Mouse (Mus musculus): Measurements from ENCODE around the gene Glod4. TPM values are rescaled to one million over a fixed set of nuclear protein-coding genes. Genes with fewer than 3 reads are reported as not detected.

The Glod4 gene
- total RNA-seq, 2 experiments from 2014 or later, result 54.2 to 54.3 TPM

DNA sequence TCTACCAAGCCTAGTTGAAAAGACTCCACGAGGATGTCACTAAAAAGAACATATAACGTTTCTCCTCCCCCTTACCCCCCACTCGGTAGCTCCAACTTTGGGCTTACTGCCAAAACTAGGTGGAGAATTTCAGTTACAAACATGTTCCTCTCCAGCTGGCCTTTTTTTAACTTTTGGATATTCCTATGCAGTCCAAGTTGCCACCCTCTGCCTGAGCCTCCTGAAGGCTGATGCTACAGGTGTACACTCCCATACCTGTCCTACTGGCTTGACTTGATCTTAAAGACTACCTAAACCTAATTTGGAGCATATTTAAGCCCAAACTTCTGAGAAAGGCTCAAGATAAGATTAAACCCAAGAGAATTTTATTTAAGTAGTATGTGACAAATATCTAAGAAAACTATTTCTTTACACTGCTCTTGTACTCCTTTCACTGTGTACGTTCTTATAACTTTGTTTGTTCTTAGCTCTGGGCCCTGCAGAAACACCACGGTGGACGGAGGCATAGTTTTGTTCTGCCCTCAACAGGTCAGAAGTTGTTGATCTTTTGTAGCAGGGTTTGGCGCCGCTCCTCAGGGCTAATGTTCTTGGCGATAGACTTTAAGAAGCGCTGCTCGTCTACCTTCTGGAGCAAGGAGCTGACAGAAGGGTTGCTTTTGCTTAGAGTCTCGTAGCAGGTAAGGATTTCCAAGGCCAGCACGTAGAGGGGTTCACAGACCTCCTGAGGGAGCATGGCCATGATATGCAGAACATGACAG, 33.1 kb downstream of the Glod4 start:
- DNase-seq (ENCODE audit: low spot score in 2 of 2), result no peak

DNA sequence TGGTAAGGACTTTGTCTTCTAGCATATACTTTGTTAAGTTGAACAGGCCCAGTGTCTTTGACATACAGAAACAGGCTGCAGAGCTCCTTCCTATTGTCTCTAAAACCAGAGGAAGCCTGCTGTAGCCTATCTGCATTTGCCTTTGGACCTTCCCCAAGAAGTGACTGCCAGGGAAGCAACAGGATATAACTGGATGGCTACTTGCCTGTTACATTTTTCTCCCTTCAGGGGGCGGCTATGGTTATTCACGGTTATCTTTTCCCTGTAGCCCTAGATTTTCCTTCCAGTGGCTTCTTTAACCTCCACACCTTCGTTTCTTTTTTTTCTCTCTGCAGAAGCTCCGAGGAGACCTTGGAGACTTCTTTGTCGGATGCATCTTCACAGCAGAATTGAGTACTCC, 36.7 kb downstream of the Glod4 start:
- DNase-seq (ENCODE audit: low spot score in 2 of 2), result no peak

DNA sequence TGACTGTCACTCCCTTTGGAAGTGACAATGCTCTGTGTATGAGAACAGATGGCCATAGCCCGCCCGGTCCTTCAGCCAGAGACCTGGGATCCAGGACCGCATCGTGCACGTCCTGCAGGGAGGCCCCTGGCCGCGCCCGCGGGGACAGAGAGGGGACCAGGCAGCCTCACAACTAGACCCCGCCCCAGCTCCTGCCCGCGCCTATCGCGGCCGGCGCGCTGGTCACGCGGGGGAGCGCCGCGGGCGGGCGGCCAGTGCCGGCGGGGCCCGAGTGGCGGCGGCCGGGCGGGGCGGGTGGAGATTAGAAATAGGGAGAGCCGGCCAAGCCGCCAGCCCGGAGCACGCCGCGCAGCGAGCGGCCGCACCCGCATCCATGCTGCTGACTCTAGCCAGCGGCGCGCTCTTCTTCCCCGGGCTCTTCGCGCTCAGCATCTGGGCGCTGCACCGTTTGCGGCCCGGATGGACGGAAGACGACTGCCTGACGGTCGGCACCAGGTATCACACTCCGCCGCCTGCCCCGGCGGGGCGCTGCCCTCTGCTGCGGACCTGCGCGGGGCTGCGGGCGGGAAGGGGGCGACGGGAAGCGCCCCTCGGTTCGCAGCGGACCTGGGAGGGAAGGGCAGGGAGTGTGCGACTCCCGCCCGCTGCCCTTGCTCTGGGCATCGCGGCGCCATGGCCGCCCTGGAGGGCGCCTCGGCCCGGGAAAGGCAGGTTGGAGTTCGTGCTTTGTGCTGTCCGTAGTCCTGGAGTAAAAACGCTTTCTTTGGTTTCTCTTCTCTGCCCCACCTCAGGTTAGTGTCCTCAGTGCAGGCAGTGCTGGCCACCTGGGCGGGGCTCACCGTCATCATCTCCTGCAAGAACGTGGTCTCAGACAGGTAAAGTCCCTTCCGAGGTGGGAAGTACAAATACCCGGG, 41.5 kb downstream of the Glod4 start:
- DNase-seq (ENCODE audit: low spot score in 2 of 2), result peak; percentile 80 to 87

DNA sequence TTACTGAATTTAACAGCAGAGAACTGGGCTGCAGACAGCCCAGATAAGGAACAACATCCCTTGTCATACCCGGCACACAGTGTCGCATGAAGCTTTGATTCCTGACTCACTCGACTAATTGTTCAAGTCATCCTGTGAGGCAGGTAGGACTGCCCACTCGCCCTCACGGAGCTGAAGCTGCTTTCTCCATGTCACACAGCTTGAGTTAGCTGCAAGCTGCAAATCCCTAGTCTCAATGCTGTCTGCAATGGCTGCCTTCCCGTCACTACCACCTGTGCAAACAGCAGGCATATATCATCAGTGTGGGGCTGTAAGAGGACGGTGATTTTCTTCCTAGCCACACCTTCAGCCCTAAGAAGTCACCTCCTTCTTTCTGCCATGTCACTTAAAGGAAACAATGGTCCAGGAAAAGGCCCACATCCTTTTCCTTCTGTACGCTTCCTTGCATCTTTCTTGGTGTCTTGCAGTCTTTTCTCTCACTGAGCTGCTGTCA, 46.5 kb downstream of the Glod4 start:
- DNase-seq (ENCODE audit: low spot score in 2 of 2), result no peak

DNA sequence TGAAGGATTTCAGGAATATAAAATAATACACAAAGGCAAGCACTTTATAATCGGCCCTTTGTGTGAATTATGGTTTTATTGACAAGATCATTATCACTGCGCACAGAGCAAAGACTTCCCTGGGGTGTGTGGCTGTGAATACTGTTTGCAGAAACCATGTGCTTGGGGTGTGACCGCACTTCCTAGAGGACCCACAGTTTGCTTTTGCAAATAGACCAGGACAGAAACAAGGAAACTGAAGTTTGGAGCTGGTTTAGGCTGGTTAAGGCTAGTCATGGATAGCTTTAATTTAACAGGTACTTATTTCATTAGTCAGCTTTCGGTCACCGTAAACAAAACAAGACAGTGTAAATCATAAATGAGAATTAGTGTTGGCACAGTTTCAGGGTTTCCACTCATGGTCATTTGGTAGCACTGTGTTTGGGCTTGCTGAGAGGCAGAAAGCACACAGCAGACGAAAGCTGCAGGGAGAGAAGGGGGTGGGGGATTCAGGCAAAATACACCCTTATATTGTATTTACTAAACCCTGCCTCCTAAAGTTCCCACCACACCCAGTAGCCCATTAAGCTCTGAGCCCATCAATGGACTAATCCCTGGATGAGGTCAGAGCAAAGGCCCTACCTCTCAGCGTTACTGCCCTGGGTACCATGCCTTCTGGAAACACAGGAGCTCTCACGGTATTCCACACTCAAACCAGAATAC, 47.1 kb downstream of the Glod4 start:
- no peak for DNase-seq (ENCODE audit: low spot score in 2 of 2)

DNA sequence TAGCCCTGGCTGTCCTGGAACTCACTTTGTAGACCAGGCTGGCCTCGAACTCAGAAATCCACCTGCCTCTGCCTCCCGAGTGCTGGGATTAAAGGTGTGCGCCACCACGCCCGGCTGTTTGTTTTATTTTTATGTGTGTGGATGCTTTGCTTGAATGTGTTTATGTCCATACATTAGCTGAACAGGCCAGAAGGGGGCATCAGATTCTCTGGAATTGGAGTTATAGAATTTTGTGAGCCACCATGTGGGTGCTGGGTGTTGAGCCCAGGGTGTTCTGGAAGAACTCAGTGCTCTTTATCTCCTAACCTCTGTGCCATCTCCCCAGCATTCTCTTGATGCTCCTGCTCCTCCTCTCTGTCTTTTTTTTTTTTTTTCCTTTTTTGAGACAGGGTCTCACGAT, 56.6 kb downstream of the Glod4 start:
- no peak for DNase-seq (ENCODE audit: low spot score in 2 of 2)

DNA sequence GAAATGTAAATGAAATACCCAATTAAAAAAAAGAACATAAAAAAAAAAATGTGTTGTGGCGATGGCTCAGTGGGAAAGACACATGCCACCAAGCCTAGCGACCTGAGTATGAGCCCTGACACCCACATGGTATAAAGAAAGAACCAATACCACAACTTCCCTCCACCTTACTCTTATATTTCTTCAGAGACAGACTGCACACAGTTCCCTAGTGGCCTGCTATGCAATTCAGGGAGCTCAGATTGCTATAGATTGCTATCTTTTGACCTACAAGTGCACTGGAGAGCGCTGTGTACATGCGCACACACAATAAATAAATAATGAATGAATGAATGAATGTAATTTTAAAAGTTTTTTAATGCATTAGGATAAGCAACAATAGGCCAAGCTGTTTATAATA, 59.8 kb downstream of the Glod4 start:
- DNase-seq (ENCODE audit: low spot score in 2 of 2), result no peak

DNA sequence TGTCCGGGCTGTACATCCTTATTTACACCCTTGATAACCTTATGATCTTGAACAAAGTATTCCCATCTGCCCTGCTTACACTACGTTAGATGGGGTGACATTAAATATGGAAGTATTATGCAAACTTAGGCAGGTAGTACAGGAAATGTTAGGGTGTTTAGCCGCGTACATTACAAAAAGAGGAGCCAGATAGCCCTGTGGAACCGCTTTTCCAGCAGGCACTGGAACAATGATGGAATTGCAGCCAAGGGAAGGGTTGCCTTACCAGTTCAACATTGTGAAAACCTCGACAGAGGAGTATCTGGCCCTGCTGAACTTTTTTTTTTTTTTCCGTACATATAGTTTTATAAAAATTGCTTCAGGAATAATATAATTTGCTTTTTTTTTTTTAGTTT, 63.4 kb downstream of the Glod4 start:
- DNase-seq (ENCODE audit: low spot score in 2 of 2), result no peak

DNA sequence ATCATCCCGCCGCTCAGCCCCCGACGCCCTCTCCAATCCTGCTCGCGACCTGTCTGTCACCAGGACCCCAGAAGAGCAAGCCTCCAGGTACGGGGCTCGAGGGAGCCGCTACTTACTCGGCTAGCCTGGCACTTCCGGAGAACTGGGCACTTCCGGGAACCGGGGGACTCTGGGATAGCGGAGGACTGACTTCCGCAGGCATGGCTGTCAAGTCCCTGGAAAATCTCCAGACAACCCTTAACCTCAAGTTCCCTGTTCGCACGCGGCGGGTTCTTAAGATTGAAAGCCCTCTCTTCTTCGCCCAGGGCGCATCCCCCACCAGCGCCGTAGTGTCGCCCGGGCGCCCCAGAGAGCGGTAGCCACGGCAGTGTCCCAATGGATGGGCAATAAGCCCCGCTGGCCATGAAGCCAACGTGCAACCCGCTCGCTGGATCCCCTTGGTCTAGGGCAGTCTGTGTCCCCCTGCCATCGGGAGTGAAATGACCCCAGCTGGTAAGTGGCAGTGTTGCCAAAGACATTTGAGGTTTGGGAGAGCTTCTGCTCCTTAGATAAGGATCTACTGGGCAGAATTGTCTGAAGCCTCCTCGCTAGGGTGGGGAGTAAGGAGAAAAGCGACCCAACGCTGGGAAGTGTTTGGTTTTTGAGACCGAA, 63.9 kb downstream of the Glod4 start, which contains the start of the genes Vps53 and Fam57a:
Gene Vps53, minus strand, starts transcription at position 153 of the 651 bp plus-strand sequence.
Gene Fam57a, plus strand, starts transcription at position 177 of the 651 bp plus-strand sequence.
- DNase-seq (ENCODE audit: low spot score in 2 of 2), result peak; percentile 88 to 93

DNA sequence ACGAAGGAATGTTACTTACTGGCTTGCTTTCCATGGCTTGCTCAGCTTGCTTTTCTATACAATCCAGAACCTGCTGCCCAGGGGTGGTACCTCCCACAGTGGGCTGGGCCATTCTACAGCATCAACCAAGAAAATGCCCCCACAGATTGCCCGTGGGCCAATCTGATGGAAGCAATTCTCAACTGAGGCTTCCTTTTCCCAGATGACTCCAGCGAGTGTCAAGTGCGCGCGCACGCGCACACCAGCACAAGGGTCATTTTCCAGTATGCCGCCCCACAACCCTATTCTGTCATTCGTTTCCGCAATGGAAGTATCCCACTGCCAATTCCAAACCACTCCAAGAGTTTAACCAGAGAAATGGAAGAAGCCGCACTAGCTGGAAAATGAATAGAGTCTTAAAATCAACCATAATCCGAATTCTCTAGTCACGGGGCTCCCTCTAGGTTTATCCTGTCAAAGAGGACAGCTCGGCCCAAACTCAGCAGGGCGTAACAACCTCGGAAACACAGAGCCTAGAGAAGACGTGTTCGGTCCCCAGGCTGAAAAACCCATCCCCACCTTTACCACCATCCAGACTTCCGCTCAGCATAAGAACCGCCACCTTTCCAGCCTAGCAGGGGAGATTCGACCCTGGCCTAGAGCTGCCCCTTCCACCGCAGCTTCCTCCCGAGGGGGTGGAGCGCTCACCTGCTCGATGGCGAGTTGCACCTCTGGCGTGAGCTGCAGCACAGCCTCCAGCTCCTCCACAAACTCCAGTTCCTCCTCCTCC, 64.6 kb downstream of the Glod4 start:
- peak; percentile 50 to 55 for DNase-seq (ENCODE audit: low spot score in 2 of 2)

DNA sequence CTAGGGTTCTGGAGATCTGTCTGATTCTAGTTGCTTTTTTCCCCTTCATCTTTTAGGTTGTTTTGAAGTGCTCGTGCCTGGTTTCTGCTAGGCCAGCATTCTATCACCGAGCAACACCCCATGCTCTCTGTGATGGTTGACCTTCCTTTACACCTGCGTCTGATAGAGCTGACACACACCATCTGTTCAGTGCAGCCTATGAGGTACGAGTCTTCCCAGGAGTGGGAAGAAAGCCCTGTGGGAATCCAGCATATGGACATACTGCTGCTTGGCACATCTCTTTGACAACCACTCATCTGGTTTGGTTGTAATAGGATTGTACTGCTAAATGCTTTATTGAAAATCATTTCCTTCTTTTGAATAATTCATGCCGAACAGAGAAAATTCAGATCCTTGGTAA, 73.3 kb downstream of the Glod4 start:
- DNase-seq (ENCODE audit: low spot score in 2 of 2), result peak in 1 of 2 experiments; percentile 52

DNA sequence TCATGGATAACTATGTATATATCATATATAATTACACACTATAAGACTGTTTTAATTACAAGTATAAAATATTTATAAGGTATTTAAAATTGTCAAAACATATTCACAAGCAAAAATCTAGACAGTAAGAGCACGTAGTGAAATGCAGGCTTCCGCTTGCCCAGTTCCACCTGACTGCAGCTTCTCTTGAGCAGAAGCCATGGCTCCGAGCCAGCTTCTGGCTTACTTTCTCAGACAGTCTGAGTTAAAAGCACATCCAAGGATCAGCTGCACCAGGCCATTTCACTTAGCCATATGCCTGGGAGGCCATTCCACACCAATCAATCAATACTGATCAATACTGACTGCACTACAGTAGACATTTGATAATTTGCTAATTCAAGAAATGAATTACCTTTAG, 74.5 kb downstream of the Glod4 start:
- DNase-seq (ENCODE audit: low spot score in 2 of 2), result no peak

DNA sequence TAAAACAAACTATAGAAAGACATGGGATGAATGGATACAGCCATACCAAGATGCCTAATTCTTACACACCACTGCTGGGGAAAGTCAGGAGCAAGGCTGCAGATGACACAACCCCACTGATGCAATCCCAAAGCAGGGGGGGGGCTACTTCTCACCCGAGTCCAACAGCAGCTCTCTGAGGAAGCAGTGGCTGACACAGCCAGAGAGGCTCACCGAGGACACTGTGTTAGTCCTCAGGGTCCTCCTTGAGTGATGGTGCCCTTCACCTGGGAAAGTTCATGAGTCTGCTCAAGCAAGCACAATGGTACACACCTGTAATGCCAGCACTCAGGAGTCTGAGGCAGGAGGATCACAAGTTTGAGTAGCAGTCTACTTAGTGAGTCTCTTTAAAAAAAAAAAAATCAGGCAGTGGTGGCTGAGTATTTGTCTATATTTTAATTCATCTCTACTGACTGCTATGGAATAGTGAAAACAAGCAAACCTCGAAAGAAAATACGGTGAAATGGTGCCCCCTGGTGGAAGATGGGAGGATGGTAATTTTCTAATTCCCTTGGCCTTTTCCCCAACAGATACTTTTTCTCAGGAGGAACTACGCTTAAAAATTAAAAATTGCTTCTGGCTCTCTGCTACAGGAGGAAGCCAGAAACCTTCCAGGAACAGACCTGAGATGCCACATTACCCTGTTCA, 76.3 kb downstream of the Glod4 start:
- peak; percentile 66 to 89 for DNase-seq (ENCODE audit: low spot score in 2 of 2)

DNA sequence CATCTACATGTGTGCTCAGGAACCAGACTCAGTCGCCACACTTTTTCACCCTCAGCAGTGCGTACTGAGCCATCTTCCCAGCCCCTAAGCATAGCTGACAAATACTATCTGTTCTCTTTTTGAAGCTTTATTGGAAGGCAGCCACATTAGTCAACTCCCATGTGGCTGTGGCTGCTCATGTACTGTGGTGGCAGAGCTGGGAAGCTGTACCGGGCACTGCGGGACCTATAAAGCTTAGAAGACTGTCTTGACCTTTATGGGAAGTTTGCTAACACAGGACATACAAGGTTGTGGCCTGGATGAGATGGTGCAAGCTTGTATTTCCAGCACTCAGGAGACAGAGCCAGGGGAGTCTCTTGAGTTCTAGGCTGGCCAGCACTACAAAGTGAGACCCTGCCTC, 76.9 kb downstream of the Glod4 start:
- peak; percentile 41 to 70 for DNase-seq (ENCODE audit: low spot score in 2 of 2)

DNA sequence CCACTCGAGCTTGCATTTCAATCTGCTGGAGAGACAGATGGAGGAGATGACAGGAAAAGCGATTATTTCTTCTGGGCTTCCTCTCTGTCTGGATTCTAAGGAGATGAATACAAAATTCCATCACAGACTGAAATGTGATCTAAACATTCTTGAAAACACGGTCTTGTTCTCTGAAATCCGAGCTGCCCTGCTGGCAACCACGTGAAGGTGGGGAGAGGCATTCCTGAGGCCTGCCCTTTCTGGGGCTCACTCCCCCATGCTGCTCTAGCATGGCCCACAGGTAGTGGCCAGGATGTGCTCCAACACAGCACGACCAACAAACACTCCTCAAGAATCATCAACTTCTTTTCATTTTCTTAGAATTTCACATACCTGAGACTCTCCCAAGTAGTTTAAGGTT, 83.3 kb downstream of the Glod4 start:
- peak in 1 of 2 experiments; percentile 39 for DNase-seq (ENCODE audit: low spot score in 2 of 2)

DNA sequence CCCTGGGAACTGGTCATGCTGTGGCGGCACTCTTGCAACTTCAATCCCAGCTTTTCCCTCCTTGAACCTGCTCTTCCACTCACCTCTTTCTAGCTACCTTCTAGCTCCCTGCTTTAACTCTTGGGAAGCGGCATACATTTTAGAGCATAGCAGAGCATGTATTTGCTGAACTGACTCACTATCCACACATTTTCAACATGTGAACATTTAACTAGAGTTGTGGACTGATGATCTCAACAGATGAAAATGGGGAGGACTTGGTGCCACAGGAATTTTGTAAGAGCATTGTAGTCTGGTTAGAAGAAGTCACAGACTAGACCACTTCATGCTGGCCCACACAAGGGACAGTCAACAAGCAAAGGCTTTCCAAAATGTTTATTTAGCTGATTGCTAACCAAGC, 85.2 kb downstream of the Glod4 start:
- no peak for DNase-seq (ENCODE audit: low spot score in 2 of 2)

DNA sequence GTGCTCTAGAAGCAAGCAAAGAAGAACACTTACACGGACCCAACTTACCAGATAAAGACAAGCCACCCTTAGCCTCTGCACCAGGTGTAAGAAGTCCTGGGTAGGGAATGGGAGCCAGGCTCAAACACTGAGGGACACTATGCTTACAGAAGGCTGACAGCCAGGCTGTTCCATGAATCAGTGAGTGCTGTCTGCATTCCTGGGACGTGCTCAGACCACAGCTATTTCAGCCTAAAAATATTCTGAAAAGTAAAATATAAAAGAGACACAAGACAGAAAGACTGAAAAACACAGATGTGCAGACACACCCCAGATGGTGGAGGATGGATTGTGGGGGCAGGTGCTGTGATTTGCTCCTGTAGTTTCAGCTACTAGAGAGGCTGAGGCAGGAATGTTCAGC, 88.7 kb downstream of the Glod4 start:
- no peak for DNase-seq (ENCODE audit: low spot score in 2 of 2)

DNA sequence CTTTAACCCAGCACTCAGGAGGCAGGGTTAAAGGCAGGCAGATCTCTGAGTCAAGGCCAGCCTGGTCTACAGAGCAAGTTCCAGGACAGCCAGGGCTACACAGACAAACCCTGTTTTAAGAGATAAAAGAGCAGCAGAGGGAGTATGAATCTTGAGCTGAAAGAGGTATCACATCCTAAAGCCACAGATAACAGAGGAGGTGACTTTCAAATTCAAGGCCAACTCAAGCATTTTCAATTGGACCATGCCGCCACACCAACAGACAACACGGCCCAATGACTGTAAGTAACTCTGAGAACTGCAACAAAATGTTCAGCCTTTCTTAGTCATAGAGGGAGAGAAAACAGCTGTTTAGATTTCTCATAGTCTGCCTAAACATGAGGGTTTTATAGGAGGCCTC, 89.3 kb downstream of the Glod4 start:
- no peak for DNase-seq (ENCODE audit: low spot score in 2 of 2)

DNA sequence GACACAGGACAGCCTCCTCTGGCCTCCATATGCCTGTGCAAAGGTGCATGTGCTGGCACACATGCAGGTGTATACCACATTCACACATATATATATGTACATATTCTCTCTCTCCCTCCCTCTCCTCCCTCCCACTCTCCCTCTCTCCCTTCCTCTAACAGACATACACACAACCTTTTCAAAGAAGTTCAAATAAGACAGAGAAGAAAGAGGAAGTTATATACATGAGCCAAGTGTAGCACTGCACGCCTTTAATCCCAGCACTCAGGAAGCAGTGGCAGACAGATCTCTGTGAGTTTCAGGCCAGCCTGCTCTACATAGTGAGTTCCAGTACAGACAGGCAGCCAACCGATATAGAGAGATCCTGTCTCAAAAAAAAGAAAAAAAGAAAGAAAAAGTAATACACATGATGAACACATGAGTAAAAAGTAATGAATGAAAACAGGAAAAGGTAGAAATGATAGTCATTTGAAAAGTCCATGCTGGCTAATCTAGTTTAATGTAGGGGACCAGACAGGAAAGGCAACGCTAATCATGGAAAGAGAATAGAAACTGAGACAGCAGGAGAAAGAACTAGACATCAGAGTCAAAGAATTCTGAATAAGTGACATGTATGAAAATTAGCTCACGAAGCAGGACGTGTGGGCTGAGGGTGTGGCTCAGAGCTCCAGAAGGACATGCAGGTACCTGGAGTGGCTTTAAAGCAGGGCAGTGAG, 90.1 kb downstream of the Glod4 start:
- no peak for DNase-seq (ENCODE audit: low spot score in 2 of 2)
